Mouse (Mus musculus): ENCODE results near the gene Nfia. TPM values are rescaled to one million over a fixed set of nuclear protein-coding genes. Genes with fewer than 3 reads are reported as not detected.
A peak's percentile ranks its signal among the peaks of the same experiment; 100 is the strongest.

Nfia gene
- polyA plus RNA-seq, 1 experiment from 2014 or later: 78.4 TPM

- Histone ChIP-seq H3K27ac (ENCODE audit: low read length) (no peak overlapping the region), H3K4me1 (ENCODE audit: control insufficient read depth, insufficient read depth, low read length) (0 out of 2 replicates have a peak, but pooled peaks cover 3% of the 10 kb centered on the region), H3K4me3 (ENCODE audit: low read depth, low read length) (peak overlapping the region; percentile 29), H3K9ac (replicated peaks; ENCODE audit: low read depth, low read length) (no peak overlapping the region), H3K27me3 (ENCODE audit: control insufficient read depth, insufficient read depth, low read length) (no peaks in the 10 kb centered on the region), H3K4me2 (replicated peaks; ENCODE audit: low read depth, low read length) (peak overlapping the region; percentile 57), H3K36me3 (ENCODE audit: control insufficient read depth, insufficient read depth, low read length) (no peaks in the 10 kb centered on the region), H3K9me3 (ENCODE audit: control insufficient read depth, low read depth, low read length) (no peaks in the 10 kb centered on the region)
- WGBS: 10% methylated on average over 19 of the region's 19 CpGs
- ATAC-seq (ENCODE audit: insufficient number of reproducible peaks, insufficient read depth, low FRiP score, low read depth): 0 out of 2 replicates have a peak, but pooled peaks have one; percentile 20
Measured at GRCm38 (mm10) chr4:97746106-97746900, 26.2 kb upstream of the Nfia start.

- H3K9ac ChIP-seq (replicated peaks; ENCODE audit: low read depth, low read length): no peak overlapping the region
- no peaks in the 10 kb centered on the region for H3K9me3 ChIP-seq (ENCODE audit: control insufficient read depth, low read depth, low read length)
- H3K4me1 ChIP-seq (ENCODE audit: control insufficient read depth, insufficient read depth, low read length): peaks cover 12% of the 10 kb centered on the region; the same call in 1 of the 2 replicates
- ATAC-seq (ENCODE audit: insufficient number of reproducible peaks, insufficient read depth, low FRiP score, low read depth): no peak
- no peak overlapping the region for H3K4me2 ChIP-seq (replicated peaks; ENCODE audit: low read depth, low read length)
- H3K27ac ChIP-seq (ENCODE audit: low read length): no peak overlapping the region
- H3K27me3 ChIP-seq (ENCODE audit: control insufficient read depth, insufficient read depth, low read length): no peaks in the 10 kb centered on the region
- no peak overlapping the region for H3K4me3 ChIP-seq (ENCODE audit: low read depth, low read length)
- 53% methylated on average over 4 of the region's 4 CpGs for WGBS
- no peaks in the 10 kb centered on the region for H3K36me3 ChIP-seq (ENCODE audit: control insufficient read depth, insufficient read depth, low read length)
Measured at GRCm38 (mm10) chr4:97750401-97750800, 22.1 kb upstream of the Nfia start.

GRCm38 (mm10) chr4:97751030-97751482 is 21.5 kb upstream of the Nfia start:
- under 1% methylated on average over 20 of the region's 20 CpGs for WGBS
- no peaks in the 10 kb centered on the region for H3K36me3 ChIP-seq (ENCODE audit: control insufficient read depth, insufficient read depth, low read length)
- peak overlapping the region; percentile 82; the same call in 1 of the 2 replicates for H3K27ac ChIP-seq (ENCODE audit: low read length)
- H3K4me3 ChIP-seq (ENCODE audit: low read depth, low read length): peak overlapping the region; percentile 36
- H3K27me3 ChIP-seq (ENCODE audit: control insufficient read depth, insufficient read depth, low read length): no peaks in the 10 kb centered on the region
- peak; percentile 81 for ATAC-seq (ENCODE audit: insufficient number of reproducible peaks, insufficient read depth, low FRiP score, low read depth)
- peak overlapping the region; percentile 54; the same call in 1 of the 2 replicates for H3K9ac ChIP-seq (replicated peaks; ENCODE audit: low read depth, low read length)
- peak overlapping the region; percentile 83 for H3K4me2 ChIP-seq (replicated peaks; ENCODE audit: low read depth, low read length)
- no peaks in the 10 kb centered on the region for H3K9me3 ChIP-seq (ENCODE audit: control insufficient read depth, low read depth, low read length)
- H3K4me1 ChIP-seq (ENCODE audit: control insufficient read depth, insufficient read depth, low read length): peaks cover 10% of the 10 kb centered on the region; the same call in 1 of the 2 replicates

GRCm38 (mm10) chr4:97751483-97752251 is 20.9 kb upstream of the Nfia start:
- peak overlapping the region; percentile 54 for H3K9ac ChIP-seq (replicated peaks; ENCODE audit: low read depth, low read length)
- 2% methylated on average over 40 of the region's 40 CpGs for whole genome bisulfite sequencing
- peak overlapping the region; percentile 36 for H3K4me3 ChIP-seq (ENCODE audit: low read depth, low read length)
- peak overlapping the region; percentile 82; the same call in 1 of the 2 replicates for H3K27ac ChIP-seq (ENCODE audit: low read length)
- no peaks in the 10 kb centered on the region for H3K27me3 ChIP-seq (ENCODE audit: control insufficient read depth, insufficient read depth, low read length)
- H3K4me2 ChIP-seq (replicated peaks; ENCODE audit: low read depth, low read length): peak overlapping the region; percentile 83
- peaks cover 10% of the 10 kb centered on the region; the same call in 1 of the 2 replicates for H3K4me1 ChIP-seq (ENCODE audit: control insufficient read depth, insufficient read depth, low read length)
- no peaks in the 10 kb centered on the region for H3K36me3 ChIP-seq (ENCODE audit: control insufficient read depth, insufficient read depth, low read length)
- ATAC-seq (ENCODE audit: insufficient number of reproducible peaks, insufficient read depth, low FRiP score, low read depth): peak; percentile 64
- H3K9me3 ChIP-seq (ENCODE audit: control insufficient read depth, low read depth, low read length): no peaks in the 10 kb centered on the region

- H3K9me3 ChIP-seq (ENCODE audit: control insufficient read depth, low read depth, low read length): no peaks in the 10 kb centered on the region
- peak overlapping the region; percentile 54 for H3K9ac ChIP-seq (replicated peaks; ENCODE audit: low read depth, low read length)
- peak overlapping the region; percentile 36; the same call in 1 of the 2 replicates for H3K4me3 ChIP-seq (ENCODE audit: low read depth, low read length)
- H3K4me2 ChIP-seq (replicated peaks; ENCODE audit: low read depth, low read length): peak overlapping the region; percentile 83
- peak overlapping the region; percentile 82; the same call in 1 of the 2 replicates for H3K27ac ChIP-seq (ENCODE audit: low read length)
- H3K27me3 ChIP-seq (ENCODE audit: control insufficient read depth, insufficient read depth, low read length): no peaks in the 10 kb centered on the region
- peaks cover 10% of the 10 kb centered on the region; the same call in 1 of the 2 replicates for H3K4me1 ChIP-seq (ENCODE audit: control insufficient read depth, insufficient read depth, low read length)
- 50% methylated on average over 5 of the region's 5 CpGs for WGBS
- no peaks in the 10 kb centered on the region for H3K36me3 ChIP-seq (ENCODE audit: control insufficient read depth, insufficient read depth, low read length)
- no peak for ATAC-seq (ENCODE audit: insufficient number of reproducible peaks, insufficient read depth, low FRiP score, low read depth)
Measured at GRCm38 (mm10) chr4:97752276-97753010, 20.1 kb upstream of the Nfia start.

- no peak overlapping the region for H3K4me2 ChIP-seq (replicated peaks; ENCODE audit: low read depth, low read length)
- H3K9me3 ChIP-seq (ENCODE audit: control insufficient read depth, low read depth, low read length): no peaks in the 10 kb centered on the region
- H3K4me1 ChIP-seq (ENCODE audit: control insufficient read depth, insufficient read depth, low read length): peaks cover 10% of the 10 kb centered on the region; the same call in 1 of the 2 replicates
- WGBS: 21% methylated on average over 1 of the region's 1 CpGs
- H3K9ac ChIP-seq (replicated peaks; ENCODE audit: low read depth, low read length): no peak overlapping the region
- H3K36me3 ChIP-seq (ENCODE audit: control insufficient read depth, insufficient read depth, low read length): no peaks in the 10 kb centered on the region
- no peaks in the 10 kb centered on the region for H3K27me3 ChIP-seq (ENCODE audit: control insufficient read depth, insufficient read depth, low read length)
- H3K4me3 ChIP-seq (ENCODE audit: low read depth, low read length): no peak overlapping the region
- H3K27ac ChIP-seq (ENCODE audit: low read length): no peak overlapping the region
- no peak for ATAC-seq (ENCODE audit: insufficient number of reproducible peaks, insufficient read depth, low FRiP score, low read depth)
Measured at GRCm38 (mm10) chr4:97753521-97753920, 19.0 kb upstream of the Nfia start.

GRCm38 (mm10) chr4:97754241-97754640 is 18.3 kb upstream of the Nfia start:
- WGBS: 30% methylated on average over 12 of the region's 12 CpGs
- no peak for ATAC-seq (ENCODE audit: insufficient number of reproducible peaks, insufficient read depth, low FRiP score, low read depth)
- Histone ChIP-seq H3K27ac (ENCODE audit: low read length) (no peak overlapping the region), H3K4me2 (replicated peaks; ENCODE audit: low read depth, low read length) (no peak overlapping the region), H3K4me1 (ENCODE audit: control insufficient read depth, insufficient read depth, low read length) (peaks cover 10% of the 10 kb centered on the region; the same call in 1 of the 2 replicates), H3K9me3 (ENCODE audit: control insufficient read depth, low read depth, low read length) (no peaks in the 10 kb centered on the region), H3K36me3 (ENCODE audit: control insufficient read depth, insufficient read depth, low read length) (no peaks in the 10 kb centered on the region), H3K4me3 (ENCODE audit: low read depth, low read length) (no peak overlapping the region), H3K27me3 (ENCODE audit: control insufficient read depth, insufficient read depth, low read length) (no peaks in the 10 kb centered on the region), H3K9ac (replicated peaks; ENCODE audit: low read depth, low read length) (no peak overlapping the region)

Data from stomach, embryonic 14.5 days (tissue).